Mouse (Mus musculus): ENCODE measurements around the gene Col9a1. TPM values are rescaled to one million over a fixed set of nuclear protein-coding genes. Genes with fewer than 3 reads are reported as not detected.

Gene Col9a1
- polyA plus RNA-seq, 2 experiments from 2014 or later = not detected

DNA sequence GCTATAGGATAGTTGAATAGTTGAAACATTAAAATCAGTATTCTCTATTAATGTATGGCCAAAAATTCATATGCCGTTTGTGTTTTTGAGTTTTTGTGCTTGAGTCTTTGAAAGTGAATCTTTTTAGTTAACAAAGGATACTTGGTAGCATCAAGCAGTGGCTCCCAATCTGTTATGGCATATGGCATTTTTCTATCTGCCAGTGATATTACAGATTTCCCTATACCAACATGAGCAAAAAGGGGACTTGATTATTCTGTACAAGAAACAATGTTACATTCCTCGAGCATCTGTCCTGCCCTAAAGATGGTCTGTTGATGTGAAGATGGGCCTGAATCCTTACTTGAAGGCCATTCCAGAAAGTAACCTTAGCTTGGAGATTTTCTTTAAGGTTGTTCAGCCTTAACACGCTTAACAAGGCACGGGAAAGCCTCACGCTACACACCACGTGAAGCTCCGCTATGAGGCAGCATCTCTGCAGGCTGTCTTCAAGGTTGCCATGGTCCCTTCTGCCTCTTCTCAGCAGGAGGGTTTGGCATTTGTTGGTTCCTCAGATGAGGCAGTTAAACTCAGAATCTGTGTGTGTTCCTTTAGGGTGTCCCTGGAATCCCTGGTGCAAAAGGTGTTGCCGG lies 45.7 kb downstream of the Col9a1 start:
- ATAC-seq = no peak

DNA sequence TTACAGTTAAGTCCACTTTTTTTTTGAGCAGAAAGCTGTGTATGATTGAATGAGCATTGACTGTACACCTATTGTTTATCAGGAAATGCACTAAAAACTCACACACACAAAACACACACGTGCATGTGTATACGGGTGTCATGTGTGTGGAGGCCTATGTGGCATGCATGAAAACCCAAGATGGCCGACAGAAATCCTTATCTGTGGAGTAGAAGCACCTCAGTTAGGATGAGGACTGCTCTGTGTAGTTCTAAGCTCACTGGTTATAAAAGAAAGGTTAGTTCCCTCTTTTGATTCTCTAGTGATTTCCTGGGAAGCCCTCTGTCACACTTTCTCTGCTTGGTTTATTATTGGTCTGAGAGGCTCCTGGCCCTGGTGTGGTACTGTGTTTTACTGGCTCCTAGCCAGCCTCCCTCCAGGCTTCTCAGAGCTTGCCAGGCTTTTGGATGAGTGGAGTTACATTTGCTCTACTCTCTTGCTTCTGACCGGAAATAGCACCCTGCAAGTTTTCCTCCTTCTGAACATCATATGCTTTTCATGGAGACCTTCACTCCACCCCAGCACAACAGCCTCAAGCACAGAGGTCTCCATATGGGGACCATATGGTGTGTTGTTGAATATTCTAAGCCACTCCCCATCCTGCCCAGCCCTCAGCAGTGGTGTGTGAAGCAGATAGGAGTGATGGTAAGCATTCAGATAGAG lies 48.6 kb downstream of the Col9a1 start:
- ATAC-seq = no peak

DNA sequence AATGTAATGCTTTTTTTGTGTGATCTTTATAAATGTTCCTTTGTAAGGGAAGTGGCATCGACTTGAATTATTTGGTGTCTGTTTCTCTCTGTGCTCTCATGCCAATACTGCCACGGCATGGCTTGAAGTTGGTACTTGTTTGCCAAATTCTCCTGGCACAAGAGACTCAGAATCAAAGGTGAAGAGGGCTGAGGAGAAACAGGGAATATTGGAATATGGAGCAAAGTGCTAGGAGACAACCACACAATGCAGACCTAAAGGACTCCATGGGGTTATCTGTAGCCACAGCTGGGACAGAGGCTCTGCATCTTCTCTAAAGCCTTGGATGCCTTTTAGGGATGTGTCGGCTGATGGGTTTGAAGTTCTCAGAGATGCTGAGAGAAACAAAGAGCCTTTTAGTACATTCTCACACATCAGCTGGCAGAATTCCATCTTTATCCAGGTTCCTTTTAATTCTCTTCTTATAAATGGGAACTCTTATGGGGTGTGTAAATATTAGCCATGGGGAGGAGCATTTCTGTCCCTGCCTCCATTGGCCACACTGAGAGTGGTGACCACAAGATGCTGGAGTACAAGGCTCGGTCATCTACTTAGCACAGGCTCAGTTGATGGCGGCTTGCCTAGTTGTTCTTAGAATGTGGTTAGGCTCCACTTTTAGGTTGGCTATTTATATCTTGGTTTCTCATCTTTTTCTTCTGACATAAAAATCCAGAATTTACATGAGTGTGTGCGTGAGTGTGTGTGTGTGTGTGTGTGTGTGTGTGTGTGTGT lies 49.7 kb downstream of the Col9a1 start:
- no peak for ATAC-seq

DNA sequence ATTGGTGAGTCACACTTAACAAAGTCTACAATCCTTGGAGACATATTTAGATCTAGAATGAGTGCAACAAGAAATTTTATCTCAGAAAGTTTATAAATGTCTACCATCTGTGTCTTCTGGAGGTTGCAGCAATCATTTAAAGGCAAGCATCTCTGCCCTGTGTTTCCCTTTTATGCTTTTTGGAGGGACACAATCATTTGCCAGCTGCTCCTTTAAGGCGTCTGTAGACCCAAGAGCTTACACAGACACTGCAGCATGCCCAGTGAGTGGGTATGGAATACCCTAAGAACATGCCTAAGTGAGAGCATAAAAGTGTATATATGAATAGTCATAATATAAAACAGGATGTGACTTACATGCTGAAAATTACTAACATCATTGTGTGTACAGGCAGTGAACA lies 52.1 kb downstream of the Col9a1 start:
- ATAC-seq = no peak

DNA sequence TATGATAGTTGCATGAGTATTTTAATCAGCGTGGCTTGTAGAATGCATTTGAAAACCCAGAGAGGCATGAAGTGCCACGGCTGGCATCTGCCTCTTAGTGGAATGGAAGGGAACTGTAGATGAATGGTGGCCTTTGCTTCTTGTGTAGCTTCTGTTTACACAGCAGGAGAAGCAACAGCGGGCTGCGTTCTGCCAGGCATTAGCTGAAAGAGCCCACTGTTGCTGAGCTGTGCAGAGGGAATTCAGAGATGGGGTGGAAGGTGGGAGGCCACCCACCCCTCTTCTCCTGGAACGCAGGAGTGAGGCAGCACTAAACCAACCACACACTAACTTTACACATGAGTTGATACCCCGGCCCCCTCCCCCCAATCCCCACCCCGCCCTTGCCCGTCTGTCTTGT lies 53.0 kb downstream of the Col9a1 start:
- ATAC-seq = no peak

DNA sequence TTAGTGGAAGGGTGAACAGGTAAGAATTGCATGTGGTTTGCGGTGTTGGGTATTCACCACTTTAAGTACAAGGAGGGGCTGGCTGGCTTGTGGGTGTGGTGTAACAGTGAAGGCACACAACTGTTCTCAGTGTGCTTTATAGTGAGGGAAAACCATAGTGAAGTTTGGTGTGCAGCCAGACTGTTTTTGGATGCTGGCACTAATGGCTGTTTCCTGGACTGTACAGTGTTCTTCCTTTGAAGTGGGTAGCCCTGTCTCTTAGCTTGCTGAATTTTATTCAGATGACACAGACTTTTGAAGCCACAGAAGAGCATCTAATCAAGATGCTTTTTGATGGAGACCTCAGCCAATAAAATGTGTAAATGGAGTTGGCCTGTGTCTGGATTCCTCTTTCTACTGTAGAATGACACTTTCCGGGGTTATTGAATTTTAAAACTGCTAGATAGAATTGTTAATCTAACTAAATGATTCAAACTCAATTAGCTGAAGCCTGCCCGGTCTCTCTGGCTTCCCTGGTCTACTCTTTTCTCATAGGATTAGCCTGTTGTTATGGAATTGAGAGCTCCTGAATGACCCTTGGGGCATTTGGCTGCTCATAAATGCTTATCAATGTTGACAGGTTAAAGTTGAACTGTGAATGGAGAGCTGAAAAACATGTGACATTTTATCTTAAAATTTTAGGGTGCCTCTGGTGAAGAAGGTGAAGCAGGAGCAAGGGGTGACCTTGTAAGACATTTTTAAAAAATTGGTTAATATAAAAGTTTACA lies 54.3 kb downstream of the Col9a1 start:
- no peak for ATAC-seq

DNA sequence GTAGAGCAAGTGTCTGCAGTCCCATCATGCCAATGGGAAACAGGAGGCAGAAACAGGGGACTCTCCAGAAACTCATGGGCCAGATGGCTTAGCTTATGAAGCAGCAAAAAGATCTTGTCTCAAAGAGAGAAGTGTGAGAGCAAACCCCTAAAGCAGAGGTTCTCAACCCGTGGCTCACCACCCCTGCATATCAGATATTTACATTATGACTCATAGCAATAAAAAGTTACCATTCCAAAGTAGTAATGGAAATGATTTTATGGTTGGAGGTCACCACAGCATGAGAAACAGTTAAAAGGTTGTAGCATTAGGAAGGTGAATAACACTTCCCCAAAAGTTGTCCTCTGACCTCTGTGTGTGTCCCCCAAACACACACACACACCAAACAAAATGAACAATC lies 58.9 kb downstream of the Col9a1 start:
- ATAC-seq = no peak

DNA sequence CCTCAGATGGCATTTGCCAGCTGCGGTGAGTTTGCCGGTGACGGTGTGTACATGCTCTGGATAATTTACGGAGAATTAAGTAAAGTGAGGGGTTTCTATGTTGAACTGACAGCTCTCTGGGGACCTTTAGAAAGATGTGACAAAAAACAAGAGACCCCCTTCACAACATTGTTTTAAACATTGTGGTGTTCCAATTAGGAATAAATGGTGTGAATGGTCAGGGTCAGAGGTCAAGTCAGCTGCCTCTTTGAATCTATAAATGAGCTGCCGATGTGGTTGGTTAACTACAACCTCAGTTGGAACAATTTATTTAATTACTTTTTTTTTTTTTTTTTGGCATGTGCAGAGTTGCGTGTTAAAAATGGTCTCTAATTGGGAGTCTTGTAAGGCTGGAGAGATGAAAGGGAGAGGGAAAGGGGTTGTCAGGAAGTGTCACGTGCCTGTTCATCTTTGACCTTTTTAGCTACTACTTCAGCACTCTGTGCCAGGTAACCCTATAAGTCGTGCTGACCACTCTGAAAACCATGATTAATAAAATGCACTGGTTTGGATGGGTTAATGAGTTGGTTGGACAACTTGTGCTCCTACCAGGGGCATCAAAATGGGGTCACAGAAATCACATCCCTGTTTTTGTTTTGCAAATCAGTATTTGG lies 62.8 kb downstream of the Col9a1 start:
- no peak for ATAC-seq

DNA sequence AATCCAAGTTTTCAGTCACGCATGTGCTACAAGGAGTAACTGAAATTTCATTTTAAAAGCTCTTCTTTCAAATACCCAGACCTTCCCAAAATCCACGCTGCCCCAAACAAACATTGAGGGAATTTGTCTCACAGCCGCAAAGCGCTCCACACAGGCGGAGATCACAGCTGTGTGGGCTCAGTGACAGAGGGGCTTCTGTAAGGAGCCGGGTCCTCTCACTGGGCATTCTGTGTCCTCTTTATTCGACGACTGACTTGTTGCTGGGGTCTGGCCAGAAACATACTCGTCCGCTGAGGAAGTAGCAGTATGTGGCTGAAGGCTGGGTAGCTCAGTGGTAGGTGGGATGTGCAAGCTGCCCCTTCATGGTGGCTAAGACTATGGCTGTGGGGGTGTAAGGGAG lies 67.5 kb downstream of the Col9a1 start:
- no peak for ATAC-seq

DNA sequence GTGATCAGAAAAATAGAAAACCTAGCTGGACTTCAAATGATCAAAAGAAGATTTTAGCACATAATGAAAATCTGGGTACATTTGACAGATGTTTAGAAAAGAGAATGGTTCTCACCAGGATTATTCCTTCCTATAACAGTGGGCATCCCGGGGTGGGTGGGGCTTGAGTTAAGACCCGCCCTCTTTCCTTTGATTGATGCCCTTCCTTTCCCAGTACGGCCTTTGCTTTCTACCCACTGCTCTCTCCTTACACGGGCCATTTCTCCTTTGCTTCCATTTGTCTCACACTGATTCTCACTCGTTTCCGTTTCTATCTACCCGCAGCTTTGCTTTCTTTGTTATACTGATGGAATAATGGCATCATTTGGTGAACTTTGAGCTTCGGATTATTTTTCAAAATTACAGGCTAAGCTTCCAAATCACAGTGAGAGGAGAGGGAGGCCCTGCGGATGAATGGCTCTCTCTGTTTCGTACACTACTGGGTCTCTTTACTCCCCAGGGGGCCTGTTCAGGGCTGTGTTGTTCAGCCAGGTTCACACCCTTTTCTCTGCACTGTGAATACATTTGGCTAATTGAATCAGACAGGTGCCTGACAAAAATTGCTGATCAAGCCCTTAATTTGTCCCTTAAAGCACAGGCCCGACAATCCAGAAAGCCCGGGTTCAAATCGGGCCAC lies 68.4 kb downstream of the Col9a1 start:
- ATAC-seq = no peak

DNA sequence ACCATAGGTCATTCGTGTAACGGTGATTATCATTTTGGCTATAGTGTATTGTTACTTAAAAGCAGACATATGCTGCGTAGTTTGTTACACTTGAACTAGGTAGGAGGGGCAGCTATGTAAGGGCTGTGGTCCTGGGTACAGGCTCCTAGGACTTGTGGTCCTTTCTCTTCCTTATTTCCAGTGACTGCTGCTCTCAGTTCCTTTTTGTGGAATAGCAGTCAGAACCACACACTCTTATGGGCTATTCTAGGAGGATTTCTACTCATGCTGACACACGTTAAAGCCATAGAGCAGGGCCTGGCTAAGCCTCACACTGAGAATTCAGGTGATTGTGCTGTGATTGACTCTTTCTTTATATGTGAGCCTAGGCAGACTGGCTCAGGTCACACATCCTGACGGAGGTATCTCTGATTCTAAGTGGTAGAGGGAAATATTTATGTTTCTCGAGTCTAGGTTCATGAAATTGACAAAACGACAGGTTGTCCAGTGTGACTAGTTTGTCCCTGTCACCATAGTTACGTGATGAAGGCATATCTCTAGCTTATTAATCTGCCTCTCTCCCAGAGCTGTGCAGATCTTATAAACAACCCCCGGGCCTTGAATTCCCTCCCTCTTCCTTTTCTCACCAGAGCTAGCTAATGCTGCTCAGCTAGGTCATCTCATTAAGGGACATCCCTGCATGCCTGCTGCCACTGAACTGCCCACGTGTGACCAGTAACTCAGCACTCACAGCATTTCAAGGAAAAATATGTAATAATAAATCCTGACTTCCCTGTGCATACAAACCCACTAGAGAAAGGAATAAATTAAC lies 71.1 kb downstream of the Col9a1 start:
- ATAC-seq = no peak

DNA sequence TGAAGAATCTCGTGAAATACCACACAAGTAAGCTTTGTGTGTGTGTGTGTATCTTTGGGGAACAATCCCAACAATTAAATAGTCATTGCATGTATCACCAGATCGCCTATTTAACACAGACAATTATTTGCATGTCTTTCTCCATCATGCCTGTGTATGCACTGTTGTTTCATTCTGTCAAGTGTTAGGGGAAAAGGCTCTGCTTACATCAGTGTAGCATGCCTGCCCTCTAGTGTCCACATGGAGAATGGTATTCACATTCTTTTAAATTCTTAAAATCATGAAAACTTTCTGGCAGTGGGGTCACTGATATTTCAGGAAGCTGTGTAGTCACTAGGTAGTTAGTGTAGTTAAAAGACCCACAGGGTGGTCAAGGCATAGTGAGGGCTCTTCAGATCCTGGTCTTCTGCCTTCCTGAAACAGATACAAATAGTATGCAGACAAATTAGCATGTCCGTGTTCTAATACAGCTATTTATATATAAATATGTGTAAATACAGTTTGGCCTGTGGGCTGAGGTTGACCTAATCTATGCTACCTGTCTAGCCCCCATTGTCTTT lies 71.8 kb downstream of the Col9a1 start:
- ATAC-seq = no peak

DNA sequence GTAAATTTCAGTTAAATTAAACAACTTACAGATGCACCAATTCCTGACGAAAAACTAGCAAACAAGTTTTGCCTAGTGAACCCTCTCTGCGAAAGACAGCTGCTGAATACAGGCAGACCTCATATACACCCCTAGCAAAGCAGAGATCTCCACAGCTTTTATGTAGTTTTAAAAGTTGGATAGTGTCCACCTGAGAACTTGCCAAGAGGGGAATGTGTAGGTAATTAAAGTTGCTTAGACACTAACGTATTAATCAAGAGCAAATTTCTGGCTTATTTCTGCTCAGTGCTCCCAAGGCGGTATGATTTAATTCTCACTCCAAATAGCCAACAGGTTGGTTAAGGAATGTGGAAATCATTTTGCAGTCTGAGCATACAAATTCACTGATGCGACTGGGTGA lies 80.6 kb downstream of the Col9a1 start:
- ATAC-seq = no peak

DNA sequence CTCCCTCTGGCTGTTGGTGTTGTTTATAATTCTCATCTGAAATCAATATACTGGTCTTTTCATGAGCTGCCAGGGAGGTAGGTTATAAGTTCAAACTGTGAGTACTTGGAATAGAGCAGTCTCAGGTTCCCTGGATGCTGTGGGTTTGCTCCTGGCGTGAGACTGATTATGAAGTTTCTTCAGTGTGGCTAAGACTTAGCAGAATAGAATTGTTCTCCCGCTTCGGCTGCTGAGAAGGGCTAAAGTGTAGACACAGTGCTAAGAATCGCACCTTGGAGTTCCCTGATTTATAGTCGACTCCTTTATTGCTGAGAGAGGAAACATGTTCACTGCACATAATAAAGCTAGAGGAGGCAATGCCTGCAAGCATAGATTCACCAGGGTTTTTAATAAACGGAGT lies 82.0 kb downstream of the Col9a1 start:
- ATAC-seq = no peak

DNA sequence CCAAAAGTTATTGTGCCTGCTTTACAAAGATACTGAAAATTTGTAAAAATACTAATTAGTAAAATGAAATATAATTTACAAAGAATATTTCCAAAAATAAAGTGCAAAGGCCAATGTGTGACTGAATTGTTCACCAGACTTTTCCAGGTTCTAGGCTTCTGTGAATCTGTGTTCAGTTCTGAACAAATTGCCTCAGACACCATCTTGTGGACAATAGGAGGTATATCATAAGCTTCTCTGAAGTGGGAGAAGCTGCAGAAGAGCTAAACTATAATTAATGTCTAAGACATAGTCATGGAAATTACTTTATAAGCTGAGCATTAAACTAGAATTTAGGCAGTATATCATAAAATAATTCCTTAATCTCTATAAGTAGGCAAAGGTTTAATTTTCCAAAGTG lies 83.8 kb downstream of the Col9a1 start:
- ATAC-seq = no peak

DNA sequence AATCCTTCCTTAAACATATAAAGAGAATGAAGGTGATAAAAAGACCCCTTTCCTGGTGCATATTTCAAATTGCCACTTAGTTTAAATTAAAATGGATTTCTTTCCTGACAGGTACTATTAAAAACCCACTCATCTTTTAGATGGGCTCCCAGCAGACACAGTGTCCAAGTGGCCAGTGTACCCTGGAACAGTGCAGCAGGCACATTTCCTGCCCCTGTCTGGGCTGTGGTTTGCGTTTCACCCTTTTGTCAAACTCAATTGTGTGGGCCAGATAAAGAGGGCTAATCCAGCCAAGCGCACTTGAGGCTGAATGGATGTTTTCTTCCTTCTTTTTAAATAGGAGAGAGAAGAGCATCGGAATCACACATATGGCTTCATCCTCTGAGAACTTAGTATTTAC lies 89.6 kb downstream of the Col9a1 start:
- ATAC-seq = no peak

DNA sequence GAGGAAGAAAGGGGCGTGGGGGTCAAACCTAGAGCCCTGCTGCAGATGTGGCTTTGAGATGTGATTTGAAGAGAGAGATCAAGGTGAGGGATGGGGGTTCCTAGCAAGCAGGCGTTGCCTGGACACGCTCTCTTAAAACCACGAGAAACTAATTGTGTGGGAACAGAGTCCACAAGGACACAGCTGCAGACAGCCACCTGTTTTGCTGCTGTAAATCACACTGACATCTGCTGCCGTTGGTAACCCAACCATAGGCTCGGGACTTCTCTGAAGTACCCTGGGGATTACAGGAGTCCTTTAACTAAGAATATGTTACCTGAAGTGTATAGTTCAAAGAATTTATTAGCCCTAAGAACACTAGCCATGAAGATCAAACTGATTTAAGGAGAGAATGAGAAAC lies 109.0 kb downstream of the Col9a1 start:
- no peak for ATAC-seq

DNA sequence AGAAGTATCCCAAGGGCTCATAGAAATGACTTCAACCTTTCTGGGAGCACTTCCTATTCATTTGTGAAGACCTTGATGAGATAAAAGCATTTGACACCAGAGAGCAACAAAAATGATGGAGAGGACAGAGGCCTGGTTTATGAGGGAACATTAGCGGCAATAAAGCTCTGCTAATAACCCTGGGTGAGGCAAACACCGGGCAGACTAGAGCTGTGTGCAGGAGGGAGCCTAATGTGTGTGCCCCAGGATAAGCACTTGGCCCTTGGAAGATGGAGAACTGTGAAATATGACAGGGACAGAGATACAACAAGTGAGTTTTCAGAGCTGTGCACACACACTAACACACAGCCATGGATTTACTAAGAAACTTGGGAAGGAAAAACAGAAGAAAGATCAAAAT lies 115.1 kb downstream of the Col9a1 start:
- no peak for ATAC-seq

DNA sequence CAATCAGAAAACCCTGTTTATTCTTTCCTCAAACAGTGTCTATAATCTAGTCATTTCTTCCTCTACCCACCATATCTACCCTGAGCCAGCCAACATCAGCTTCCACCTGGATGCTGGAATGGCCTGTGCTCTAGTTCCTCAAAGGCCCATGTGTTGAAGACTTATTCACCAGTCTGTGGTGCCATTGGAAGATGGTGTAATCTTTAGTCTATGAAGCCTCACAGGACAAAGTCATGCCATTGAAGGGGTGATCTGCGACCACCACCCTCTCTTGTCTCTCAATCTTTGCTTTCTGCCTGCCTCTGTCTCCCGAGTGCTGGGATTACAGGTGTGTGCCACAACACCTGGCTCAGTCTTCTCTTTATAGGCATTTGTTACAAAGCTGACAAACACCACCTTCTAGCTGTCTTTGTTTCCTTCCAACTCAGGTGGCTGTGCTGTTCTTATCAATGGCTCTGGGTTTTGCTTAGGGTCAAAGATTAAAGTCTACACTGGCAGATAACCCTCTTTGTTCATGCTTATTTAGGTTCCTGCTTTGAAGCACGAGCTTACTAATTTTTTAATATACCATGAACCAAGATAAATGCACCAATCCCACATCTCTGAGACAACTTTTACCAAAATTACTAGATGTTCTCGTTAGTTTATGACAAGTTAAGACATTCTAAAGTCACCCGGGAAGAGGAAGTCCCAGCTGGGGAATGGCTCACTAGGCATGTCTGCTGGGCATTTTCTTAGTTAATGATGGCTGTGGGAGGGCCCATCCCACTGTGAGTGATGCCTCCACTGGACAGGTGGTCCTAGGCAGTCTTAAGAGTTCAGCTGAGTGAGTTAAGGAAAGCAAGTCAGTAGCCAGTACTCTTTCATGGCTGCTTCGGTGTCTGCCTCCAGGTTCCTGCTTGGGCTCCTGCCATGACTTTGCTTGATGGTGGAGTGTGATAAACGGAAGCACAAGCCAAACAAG lies 117.9 kb downstream of the Col9a1 start:
- ATAC-seq = no peak

DNA sequence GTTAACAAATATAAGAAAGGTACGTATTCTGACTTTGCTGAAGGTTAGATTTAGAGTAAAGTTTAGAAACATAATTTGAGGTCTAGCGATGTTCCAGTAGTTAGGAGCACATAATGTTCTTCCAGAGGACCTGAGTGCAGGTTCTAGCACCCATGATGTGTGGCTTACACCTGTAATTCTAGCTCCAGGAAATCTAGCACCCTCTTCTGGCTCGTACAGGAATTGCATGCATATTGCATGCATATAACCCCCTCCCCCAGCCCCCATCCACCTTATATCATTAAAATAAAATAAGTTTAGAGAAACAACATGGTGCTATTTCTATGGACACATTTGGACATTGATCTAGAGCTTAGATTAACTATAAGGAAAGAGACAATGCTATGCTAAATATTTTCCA lies 123.3 kb downstream of the Col9a1 start:
- no peak for ATAC-seq

Data from CD4-positive, CD25-positive, alpha-beta regulatory T cell, adult 4 months (primary cell).